Mouse (Mus musculus) adrenal gland, adult 18-20 months (tissue): ENCODE data around the gene Rimkla. TPM values are rescaled to one million over a fixed set of nuclear protein-coding genes. Genes with fewer than 3 reads are reported as not detected.
"Not testable (repeated sequence)": the region's sequence is repeated elsewhere in the genome, so short reads cannot be mapped to it uniquely, and the experiment has no call there.

Source experiments
- DNase-seq, 2 experiments: peaks; one replicate each; pipeline ENCODE4 v3.0.0; 2021 to 2022; ENCODE audit warnings: low spot score in 2 of 2
- long read RNA-seq, 2 experiments: library from polyadenylated mRNA; stranded (forward); transcript quantifications; one replicate each; pipeline ENCODE4 v2.0.0; 2021
- total RNA-seq, 2 experiments: library from RNA; stranded (reverse); gene quantifications; 1 replicate in 1 of 2; 2 replicates in 1 of 2; pipeline ENCODE4 v1.2.3; 2021

Gene Rimkla
- under 1 TPM; 0.10 to 0.13 TPM for total RNA-seq
- long read RNA-seq, experiment 1, result 0 reads
- long read RNA-seq, experiment 2, result 0 reads

DNA sequence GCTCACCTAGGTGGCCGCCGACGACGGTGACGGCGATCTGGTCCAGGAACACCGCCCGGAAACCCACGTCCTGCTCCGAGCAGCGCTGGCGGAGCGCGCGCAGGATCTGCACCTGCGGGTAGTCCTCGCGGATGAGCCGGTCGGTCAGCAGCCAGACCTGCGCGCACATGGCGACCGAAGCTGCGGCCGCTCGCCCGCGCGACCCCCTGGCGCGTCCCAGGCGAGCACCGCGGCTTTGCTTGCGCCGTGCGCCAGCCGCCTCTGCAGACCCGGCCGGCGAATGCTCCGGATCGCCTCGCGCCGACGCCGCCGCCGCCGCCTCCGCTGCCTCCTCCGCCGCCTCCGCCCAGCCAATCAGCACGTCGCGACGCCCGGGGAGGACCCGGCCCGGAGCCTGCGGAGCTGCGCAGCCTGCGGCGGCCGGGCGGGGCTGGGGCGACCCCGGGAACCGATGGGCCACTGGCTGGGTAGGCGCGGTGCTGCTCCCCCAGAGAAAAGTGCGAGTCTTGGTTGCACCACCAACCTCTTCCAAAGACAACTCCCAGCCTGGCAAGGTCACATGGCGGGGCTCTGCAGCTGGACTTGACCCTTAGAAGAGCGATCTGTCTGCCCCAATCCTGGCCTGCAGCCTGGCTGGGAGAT, at the start of gene Rimkla:
Gene Rimkla (minus strand): TSS at position 338 of the 642 bp plus-strand sequence.
- DNase-seq, result peak; percentile 67 to 69

DNA sequence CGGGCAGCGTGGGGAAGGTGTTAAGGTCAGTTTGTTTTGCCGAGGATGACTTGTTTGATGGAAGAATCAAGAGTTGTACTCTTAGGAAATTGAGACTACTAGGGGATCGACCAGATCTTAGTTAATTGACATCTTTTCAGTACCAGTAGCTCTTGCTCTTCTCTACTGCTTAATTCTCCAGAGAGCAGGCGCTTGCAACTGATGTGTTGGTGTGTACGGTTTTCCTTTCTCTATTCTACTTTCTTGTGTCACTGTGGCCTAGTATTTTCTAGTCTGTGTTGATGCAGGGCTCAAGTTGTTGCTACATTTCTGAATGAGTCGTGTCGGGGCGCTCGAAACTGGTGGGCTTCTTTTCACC, 48.1 kb upstream of the Rimkla start:
- DNase-seq, result no peak

DNA sequence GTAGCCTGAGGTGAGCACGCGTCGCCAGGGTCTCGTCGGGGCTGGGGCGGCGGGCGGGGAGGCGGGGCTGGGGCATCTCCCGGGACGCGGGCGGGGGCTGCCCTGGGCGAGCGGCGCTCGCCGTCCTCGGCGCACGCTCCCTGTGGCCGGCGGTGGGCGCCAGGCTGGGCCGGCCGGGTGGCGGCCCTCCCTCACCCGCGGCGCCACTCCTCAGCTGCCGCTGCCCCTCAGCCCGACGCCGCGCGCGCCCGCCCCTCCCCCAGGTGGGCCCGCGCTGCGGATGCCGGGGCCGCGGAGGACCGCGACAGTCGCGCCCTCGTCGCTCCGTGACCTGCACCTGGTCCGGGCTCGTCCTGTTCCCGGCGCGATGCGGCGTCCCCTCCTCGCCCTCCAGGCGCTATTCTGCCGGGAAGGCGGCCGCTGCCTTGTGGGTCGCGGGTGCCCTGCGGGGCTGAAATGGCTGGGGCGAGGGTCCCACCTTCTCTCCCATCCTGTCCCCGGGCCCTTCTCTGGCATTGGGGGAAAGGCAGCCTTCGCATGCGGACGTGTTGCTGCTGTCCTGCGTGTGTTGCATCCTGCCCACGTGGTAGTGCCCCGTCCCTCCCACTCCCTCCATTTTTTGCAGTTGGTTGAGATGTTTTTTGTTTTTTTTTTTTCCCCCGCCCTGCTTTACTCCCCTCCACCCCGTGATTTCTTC, 47.6 kb upstream of the Rimkla start:
- DNase-seq, result peak in 1 of 2 experiments; percentile 53

DNA sequence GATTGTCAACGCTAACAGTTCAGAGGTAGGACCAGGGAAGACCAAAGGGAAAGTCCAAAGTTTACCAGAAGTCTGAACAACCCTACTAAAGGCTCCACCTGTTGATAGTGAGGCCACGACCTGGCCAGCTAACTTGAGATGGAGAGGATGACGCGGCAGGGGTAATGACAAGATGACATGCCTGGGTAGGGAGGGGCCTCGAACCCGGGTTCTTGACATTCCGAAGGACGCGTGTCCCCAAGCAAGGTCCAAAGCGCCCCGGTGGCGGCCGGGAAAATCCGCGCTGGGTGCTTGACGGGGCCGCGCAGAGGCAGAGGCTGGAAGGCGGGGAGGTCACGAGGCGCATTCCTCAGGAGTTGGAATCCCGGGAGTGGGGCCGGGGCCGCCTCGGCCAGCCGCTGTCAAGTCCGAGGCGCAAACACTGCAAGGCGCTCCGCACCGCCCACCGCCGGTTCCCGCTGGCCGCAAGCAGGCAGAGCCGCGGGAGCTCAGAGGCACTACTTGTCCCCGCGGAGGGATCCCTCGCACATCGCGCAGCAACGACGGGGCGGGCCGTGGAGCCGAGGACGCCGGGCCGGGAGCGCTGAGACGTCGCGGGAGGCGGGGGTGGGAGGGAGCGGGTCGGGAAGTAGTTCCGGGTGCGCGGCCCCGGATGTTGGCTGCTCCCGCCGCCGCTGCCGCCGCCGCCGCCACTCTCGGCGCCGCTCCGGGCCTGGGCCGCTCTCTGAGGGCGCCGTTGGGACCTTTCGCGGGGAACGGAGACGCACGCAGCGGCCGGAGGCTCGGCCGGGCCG, 46.8 kb upstream of the Rimkla start, which contains the start of gene Frg2f1:
Gene Frg2f1 (minus strand): TSS at position 499 of the 794 bp plus-strand sequence.
- peak; percentile 94 for DNase-seq

DNA sequence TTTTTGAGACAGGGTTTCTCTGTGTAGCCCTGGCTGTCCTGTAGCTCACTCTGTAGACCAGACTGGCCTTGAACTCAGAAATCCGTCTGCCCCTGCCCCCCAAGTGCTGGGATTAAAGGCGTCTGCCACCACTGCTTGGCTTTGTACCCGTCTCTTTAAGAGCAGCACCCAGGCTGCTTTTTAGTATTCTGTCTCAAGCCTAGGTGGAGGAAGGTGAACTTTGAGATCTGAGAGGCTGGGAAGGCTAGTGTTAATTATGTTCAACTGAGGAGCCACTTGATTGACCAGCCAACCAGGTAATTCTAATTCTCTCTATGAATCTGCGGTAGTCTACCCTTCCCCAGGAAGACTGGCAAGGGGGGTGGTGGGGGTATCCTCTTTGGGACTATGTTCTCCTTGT, 45.0 kb upstream of the Rimkla start:
- no peak for DNase-seq

DNA sequence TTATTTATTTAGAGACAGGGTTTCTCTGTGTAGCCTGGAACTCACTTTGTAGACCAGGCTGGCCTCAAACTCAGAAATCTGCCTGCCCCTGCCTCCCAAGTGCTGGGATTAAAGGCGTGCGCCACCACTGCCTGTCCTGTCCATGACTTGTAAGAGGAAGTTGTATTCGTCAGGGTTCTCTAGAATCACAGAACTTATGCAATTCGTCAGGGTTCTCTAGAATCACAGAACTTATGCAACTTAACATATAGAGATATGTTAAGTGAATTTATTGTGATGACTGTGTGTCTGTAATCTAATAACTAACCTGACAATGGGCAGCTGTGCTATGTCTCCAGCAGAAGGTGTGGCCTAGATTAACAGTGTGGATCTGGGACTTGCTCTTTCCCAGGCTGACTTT, 44.2 kb upstream of the Rimkla start, which contains the start of gene Foxj3:
Gene Foxj3 (plus strand): TSS at position 390 of the 400 bp plus-strand sequence.
- DNase-seq, result not testable (repeated sequence)

DNA sequence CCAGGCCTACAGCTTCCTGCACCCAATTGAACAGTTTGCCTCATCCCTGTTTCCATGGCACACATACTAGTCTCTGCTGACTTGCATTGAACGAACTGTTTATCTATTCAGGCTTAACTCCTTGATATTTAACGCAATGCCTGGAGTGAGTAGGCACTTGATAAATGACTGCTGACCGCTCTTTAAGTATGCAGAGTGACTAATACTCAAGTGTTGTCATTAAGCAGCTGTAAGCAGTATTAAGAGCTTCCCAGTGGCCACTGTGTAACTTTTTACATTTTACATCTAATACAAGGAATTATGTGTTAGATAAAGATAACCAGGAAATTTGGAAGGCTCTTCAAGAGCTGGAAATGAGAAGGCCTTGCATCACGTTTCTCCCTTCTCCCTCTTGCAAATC, 42.7 kb upstream of the Rimkla start:
- no peak for DNase-seq

DNA sequence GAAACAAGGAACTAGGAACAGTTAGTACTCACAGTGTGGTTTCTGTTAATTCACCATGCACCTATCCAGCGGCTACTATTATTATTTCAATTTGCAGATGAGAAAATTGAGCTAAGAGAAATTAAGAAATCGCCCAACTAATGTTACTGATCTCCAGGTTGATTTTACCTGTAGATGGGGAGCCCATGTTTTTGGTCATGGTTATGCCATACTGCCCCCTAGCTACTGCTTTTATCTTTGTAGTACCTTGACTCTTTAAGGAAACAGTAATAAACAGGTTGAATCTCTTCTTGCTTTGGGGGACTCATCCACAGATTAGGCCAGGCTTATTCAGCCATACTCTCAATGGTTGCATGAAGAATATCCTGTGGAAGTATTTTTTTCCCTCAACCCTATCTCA, 39.4 kb upstream of the Rimkla start:
- no peak for DNase-seq

DNA sequence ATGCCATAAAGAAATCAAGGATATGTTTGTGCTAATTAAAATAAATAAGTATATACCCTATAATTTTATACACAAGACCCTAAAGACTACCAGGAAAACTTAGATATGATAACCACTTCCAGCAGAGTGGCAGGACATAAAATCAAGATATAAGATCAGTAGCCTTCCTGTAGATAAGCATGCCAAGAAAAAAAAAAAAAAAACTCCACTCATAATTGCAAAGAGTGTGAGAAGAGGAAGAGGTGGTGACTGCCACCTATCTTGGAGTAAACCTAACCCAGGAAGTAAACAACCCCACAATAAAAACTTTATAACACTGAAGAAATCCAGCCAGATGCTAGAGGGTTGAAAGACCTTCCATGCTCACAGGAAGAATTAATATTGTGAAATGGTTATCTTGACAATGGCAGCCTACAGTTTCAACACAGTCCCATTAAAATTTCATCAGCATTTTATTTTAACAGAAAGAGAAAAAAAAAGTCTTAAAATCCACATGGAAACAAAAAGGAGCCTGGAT, 34.0 kb upstream of the Rimkla start:
- DNase-seq, result no peak

DNA sequence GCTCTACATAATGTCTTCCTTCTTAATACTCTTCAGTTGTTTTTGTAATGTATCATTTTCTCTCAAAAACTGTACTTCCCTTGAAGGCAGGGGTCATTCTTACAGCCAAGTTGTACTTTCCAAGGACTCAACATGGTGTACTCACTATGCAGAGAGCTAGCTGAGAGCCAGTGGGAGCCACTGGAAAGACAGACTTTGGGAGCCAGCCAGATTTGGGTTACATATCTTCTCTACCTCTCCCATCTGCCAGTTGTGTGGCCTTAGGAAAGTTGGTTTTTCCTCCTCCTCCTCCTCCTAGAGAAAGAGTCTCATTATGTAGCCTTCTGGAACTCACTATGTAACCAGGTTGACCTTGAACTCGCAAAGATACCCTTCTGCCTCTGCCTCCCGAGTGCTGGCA, 32.0 kb upstream of the Rimkla start:
- DNase-seq, result no peak

DNA sequence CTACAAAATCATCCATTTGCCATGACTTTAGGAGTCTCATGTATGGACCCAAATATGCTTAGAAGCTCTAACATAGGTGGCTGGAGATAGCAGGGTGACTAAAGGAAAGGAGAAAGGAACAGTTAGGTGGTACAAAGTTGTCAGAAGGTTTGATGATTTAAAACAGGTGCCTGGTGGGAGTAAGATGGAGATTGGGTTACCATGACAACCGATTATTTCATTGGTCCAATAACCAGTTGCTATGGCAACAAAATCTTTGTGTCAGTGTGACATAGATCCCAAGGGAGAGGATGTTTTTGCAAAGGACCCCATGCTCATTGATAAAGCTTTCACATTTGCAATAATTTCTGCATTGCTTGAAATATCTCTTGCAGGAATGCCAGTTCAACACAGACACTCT, 31.6 kb upstream of the Rimkla start:
- no peak for DNase-seq

DNA sequence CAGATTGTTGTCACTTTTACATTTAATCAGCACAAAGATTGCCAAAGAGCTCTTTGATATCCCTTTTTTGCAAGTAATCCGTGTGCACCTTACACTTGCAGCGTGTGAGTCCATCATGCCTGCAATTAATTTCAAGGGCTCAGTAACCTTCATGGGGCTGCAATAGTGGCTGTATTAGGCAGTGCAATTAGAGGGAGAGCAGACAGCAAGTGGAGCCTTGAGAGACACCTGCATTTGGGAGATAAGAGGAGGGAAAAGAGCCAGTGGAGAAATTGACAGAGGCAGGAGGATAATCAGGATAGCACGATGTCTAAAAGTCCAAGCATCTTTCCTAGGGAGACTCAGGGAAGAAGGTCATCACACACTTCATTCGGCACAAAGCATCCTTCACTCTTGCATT, 31.1 kb upstream of the Rimkla start:
- no peak for DNase-seq

DNA sequence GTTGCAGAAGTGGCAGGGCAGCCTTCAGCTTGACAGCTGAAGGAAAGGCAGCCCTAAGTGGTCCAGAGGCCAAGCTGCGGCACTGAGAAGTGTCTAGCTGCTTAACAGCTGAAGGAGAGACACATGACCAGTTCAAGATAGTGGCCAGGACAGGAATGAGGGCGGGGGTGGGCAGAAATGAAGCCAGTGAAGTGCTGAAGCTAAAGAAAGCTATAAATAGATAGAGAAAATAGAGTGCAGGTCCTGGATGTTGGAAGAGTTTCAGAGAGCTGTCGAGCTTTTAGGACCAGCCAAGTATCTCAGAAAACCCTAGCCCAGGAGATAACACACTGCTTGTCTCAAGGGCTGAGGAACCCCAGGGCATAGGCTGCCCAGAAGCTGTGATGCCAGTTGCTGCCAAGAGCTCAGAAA, 20.3 kb upstream of the Rimkla start:
- DNase-seq, result no peak

DNA sequence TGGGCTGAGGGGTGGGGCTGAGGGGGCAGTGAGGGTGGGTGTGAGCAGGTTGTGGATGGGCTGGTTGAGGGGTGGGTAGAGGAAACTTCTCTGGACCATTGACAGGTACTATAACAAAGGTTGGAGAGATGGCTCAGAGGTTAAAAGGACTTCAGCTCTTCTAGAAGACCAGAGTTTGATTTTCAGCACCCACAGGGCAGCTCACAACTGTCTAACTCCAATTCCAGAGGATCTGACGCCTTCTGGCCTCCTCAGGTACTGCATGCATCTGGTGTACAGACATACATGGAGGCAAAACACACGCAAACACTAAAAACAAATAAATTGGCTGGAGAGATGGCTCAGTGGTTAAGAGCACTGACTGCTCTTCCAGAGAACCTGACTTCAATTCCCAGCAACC, 19.2 kb upstream of the Rimkla start:
- DNase-seq, result no peak

DNA sequence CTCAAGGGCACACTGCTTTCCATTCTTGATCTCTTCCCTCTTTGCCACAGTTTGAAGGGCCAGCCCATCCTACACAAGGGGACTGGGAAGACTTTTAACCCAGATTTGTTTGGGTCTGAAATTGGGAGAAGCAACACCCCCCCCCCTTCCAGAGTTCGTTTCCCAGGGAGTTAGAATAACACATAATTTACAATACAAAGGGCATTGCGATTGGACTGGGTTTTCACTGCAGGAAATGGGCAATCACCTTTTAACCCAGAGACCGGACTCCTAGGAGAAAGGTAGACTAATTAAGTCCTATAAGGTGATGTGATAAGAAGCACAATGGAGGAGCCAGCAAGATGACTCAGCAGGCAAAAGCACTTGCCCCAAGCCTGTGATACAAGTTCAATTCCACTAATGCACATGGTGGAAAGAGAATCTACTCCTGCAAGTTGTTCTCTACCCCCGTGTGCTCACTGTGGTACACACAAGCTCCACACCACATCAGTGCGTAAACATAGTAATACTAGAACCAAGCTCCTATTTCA, 6.0 kb upstream of the Rimkla start:
- no peak for DNase-seq

DNA sequence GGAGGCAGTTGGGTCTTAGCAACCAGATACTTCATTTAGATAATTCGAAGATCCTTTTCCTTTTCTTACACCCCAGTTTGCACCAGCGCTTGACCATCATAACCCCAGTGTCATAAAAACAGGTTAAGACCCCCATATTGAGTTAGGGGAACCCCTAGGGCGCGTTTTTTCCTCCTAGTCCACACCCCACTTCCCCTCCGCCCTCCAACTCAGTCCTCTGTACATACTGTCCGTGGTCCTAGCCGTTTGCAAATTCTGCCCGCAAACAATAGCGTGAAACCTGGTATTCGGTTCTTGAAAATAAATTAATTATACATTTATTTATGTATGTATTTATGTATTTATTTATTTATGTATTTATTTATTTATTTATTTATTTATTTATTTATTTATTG, 502 bp upstream of the Rimkla start:
- no peak for DNase-seq

DNA sequence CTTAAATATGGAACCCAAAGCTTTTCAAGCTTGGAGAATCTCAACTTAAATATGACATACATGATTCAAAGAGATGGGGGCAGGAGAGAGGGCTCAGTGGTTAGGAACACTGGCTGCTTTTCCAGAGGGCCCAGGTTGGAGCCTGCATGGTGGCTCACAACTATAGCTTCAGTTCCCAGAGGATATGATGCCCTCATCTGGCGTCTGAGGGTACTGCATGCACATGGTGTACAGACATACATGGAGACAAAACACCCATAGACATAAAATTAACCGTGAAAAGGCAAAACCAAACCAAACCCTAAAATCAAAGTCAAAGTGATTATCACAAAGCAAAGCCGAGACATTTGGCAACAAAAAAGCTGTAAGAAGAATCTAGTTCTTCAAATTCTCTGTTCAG, 1.6 kb downstream of the Rimkla start:
- peak in 1 of 2 experiments; percentile 29 for DNase-seq

DNA sequence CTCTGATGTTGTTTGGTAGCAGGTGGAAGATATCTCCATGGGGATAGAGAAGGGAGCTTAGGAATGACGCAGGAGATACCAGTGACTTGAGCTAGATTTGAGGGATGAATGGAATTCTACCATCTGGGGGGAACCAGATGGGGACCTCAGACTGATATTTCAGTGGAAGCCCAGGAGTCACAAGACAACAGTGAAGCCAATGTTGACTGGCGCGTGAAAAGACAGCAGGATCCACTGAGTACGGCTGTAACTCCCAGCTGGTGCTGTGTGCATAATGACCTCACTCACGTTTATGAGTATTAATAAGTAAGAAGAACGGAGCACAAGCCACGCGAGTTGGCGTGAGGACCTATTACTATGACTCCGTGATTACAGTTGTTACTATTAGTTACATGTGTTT, 2.8 kb downstream of the Rimkla start:
- DNase-seq, result no peak

DNA sequence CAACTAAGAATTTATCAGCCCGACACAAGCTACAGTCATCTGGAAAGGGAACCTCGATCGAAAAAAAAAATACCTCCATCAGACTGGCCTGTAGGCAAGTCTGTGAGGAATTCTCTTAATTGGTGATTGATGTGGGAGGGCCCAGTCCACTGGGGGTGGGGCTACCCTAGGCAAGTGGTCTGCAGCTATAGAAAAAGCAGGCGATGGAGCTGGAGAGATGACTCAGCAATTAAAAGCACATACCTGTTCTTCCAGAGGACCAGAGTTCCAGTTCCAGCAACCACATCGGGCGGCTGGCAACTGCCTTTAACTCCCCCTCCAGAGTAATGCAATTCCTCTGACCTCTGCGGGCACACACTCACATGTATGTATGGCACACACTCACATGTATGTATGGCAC, 7.5 kb downstream of the Rimkla start:
- no peak for DNase-seq

DNA sequence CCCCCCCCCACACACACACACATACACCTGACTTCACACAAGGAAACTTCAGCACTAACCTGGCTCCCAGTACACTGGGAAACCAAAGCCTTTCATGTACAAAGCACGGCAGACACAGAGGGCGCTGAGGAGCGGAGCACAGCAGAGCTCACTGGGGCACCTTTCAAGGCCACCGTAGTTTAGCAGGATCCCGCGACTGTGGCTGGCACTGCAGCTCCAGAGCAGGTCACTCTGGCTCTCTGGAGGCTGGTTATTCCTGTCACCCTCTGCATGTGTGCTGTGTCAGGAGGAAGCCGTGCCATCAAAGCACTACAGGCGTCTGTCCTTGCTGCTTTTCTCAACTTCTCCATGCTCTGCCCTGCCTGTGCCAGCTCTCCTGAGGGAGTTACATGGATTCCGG, 9.4 kb downstream of the Rimkla start:
- DNase-seq, result peak; percentile 27 to 43

DNA sequence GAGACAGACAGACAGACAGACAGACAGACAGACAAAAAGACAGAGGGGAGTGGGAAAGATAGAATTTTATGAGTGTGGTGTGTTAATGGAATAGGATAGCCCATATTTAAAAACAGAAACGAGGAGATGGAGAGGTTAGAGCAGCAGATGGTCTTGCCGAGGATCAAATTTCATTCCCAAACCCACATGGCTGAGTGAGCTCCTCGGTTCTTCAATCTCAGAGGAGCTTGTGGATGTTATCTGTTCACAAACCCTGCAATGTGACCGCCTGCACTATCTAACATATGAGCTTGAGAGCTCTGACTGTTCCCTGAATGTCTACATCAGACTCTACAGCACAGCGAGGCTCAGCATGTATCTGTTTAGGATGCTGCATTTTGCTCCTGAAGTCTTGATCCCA, 19.3 kb downstream of the Rimkla start:
- DNase-seq, result no peak
